8 mouse cellular contexts compared by ENCODE assay signal in the genomic region with DNA sequence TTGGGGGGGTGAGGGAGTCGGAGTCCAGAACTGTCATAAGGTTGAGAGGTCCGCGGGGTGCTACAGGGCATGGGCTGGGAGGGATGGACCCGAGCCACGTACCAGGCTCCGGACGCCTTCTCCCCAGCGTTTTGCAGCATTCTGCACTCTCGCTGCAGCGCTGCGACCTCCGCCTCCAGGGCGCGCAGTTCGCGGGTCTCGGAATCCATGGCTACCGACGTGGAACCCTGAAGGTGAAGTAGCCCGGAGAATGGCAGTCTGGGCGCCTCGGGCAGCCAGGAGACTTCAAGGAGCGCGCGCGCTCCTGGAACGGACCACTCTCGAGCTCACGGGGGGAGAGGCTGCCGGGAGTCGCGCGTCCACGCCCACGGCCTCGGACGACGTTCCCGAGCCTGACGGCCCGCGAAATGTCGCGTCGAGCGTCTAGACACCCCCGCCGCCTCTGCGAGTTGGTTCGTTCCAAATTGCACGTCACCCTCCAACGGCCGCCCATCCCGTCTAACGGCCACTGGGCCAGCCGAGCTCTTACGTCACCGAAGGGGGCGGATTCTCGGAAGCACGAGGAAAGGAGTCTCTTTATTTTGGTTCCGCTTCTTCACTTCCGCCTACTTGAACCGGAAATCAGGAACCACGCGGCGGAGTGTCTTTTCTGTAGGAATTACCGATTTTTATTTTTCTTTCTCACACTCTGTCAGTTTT. TPM values are rescaled to one million over a fixed set of nuclear protein-coding genes. Genes with fewer than 3 reads are reported as not detected.
DNase-seq lines count a peak whose midpoint lies in the region; ATAC-seq and TF ChIP-seq lines count a peak whose summit lies in the region.

Gene Cenpp, minus strand, starts transcription at position 305 of the 699 bp plus-strand sequence.
Gene Nol8, plus strand, starts transcription at position 598 of the 699 bp plus-strand sequence.

- TF ChIP-seq EP300 in CH12.LX (IDR thresholded peaks at IDR 0.05; ENCODE audit: low read length): no peak; the same call in 1 of the 2 replicates

- dilution Hi-C loops in CH12.LX (cut with MboI; ENCODE audit: extremely low pct_ligation_motif_present, extremely low pct_unique_long_range_greater_than_20kb, low sequenced_read_pairs): no loop called here

- peak; percentile 86 for TF ChIP-seq POLR2A in CH12.LX (IDR thresholded peaks at IDR 0.05; ENCODE audit: low read depth, low read length)

- no peaks in the 10 kb centered on the region for H3K9me3 ChIP-seq in CH12.LX (replicated peaks; ENCODE audit: low read length)
- no peaks in the 10 kb centered on the region for H3K9me3 ChIP-seq in forebrain, embryonic 11.5 days (ENCODE audit: control insufficient read depth, low read length)
- H3K9me3 ChIP-seq in heart, embryonic 16.5 days (replicated peaks; ENCODE audit: control insufficient read depth, low read length): no peaks in the 10 kb centered on the region
- no peaks in the 10 kb centered on the region for H3K9me3 ChIP-seq in liver, embryonic 15.5 days (replicated peaks)
- H3K9me3 ChIP-seq in neural tube, embryonic 12.5 days: no peaks in the 10 kb centered on the region

- H3K27ac ChIP-seq in CH12.LX (ENCODE audit: insufficient read depth, low read depth): peak within 1 kb of the TSS; percentile 21; the same call in 1 of the 2 replicates
- H3K27ac ChIP-seq in forebrain, embryonic 11.5 days (ENCODE audit: low read depth, low read length): no peak within 1 kb of the TSS
- H3K27ac ChIP-seq in heart, embryonic 16.5 days (ENCODE audit: low read length): peak within 1 kb of the TSS; percentile 85
- H3K27ac ChIP-seq in liver, embryonic 15.5 days (replicated peaks): peak within 1 kb of the TSS; percentile 80
- H3K27ac ChIP-seq in neural tube, embryonic 12.5 days: no peak within 1 kb of the TSS

- peak within 1 kb of the TSS; percentile 93 to 96 (median 96) for H3K4me3 ChIP-seq in CH12.LX (replicated peaks in 1 of 3; ENCODE audit: low read depth in 2 of 3, low read length in 2 of 3, poor library complexity in 1 of 3)
- peak within 1 kb of the TSS; percentile 63 for H3K4me3 ChIP-seq in forebrain, embryonic 11.5 days (ENCODE audit: low read depth, low read length)
- H3K4me3 ChIP-seq in heart, embryonic 16.5 days (ENCODE audit: low read length): peak within 1 kb of the TSS; percentile 82
- peak within 1 kb of the TSS; percentile 89 for H3K4me3 ChIP-seq in liver, embryonic 15.5 days (replicated peaks)
- peak within 1 kb of the TSS; percentile 69 for H3K4me3 ChIP-seq in neural tube, embryonic 12.5 days

- no peak for TF ChIP-seq RAD21 in CH12.LX (IDR thresholded peaks at IDR 0.05; ENCODE audit: low read depth, low read length)

- H3K79me2 ChIP-seq in CH12.LX (replicated peaks; ENCODE audit: control insufficient read depth, extremely low read depth, insufficient read depth, poor library complexity, severe bottlenecking): peaks cover 12% of the 10 kb centered on the region

- H3K36me3 ChIP-seq in CH12.LX (replicated peaks in 1 of 2; ENCODE audit: control insufficient read depth in 1 of 2, insufficient read depth in 1 of 2, low read length in 1 of 2): peaks cover 6 to 25% of the 10 kb centered on the region in 2 experiments
- H3K36me3 ChIP-seq in forebrain, embryonic 11.5 days (ENCODE audit: control insufficient read depth, insufficient read depth, low read length): no peaks in the 10 kb centered on the region; the same call in 1 of the 2 replicates
- H3K36me3 ChIP-seq in heart, embryonic 16.5 days (ENCODE audit: control insufficient read depth, insufficient read depth): peaks cover 6% of the 10 kb centered on the region; the same call in 1 of the 2 replicates
- H3K36me3 ChIP-seq in liver, embryonic 15.5 days (replicated peaks): peaks cover 15% of the 10 kb centered on the region; the same call in 1 of the 2 replicates
- H3K36me3 ChIP-seq in neural tube, embryonic 12.5 days: peaks cover 7% of the 10 kb centered on the region; the same call in 1 of the 2 replicates

- H3K4me2 ChIP-seq in CH12.LX (ENCODE audit: insufficient read depth, low read depth, poor library complexity, severe bottlenecking): peak within 1 kb of the TSS; percentile 97
- peak within 1 kb of the TSS; percentile 65 for H3K4me2 ChIP-seq in forebrain, embryonic 11.5 days (ENCODE audit: low read depth, low read length, severe bottlenecking)
- H3K4me2 ChIP-seq in heart, embryonic 16.5 days (ENCODE audit: low read depth, low read length): peak within 1 kb of the TSS; percentile 84
- H3K4me2 ChIP-seq in liver, embryonic 15.5 days: peak within 1 kb of the TSS; percentile 92
- peak within 1 kb of the TSS; percentile 88 for H3K4me2 ChIP-seq in neural tube, embryonic 12.5 days (replicated peaks)

- in situ Hi-C loops in CH12.LX (cut with MboI; ENCODE audit: low pct_ligation_motif_present, low pct_unique_long_range_greater_than_20kb, low sequenced_read_pairs): no loop called here

- peaks cover 0 to 26% of the 10 kb centered on the region in 2 experiments; a peak in 2 of 4 replicates for H3K4me1 ChIP-seq in CH12.LX (ENCODE audit: control insufficient read depth in 1 of 2, insufficient read depth in 2 of 2)
- H3K4me1 ChIP-seq in forebrain, embryonic 11.5 days (replicated peaks; ENCODE audit: control insufficient read depth, insufficient read depth, low read length): 0 out of 2 replicates have a peak, but pooled peaks cover 2% of the 10 kb centered on the region
- H3K4me1 ChIP-seq in heart, embryonic 16.5 days (ENCODE audit: control insufficient read depth, insufficient read depth, low read length): peaks cover 14% of the 10 kb centered on the region
- peaks cover 20% of the 10 kb centered on the region for H3K4me1 ChIP-seq in liver, embryonic 15.5 days (replicated peaks)
- peaks cover 6% of the 10 kb centered on the region for H3K4me1 ChIP-seq in neural tube, embryonic 12.5 days

- no peak for TF ChIP-seq CTCF in CH12.LX (conservative IDR thresholded peaks at IDR 0.05 in 1 of 2, IDR thresholded peaks at IDR 0.05 in 1 of 2; ENCODE audit: low read depth in 2 of 2, low read length in 2 of 2)

- peak; percentile 99 for ATAC-seq in forebrain, embryonic 11.5 days (replicated peaks; ENCODE audit: low FRiP score)
- peak; percentile 100 for ATAC-seq in heart, embryonic 16.5 days (replicated peaks; ENCODE audit: extremely low read depth, insufficient read depth, low FRiP score)
- ATAC-seq in liver, embryonic 15.5 days (ENCODE audit: insufficient read depth): peak; percentile 97
- ATAC-seq in neural tube, embryonic 12.5 days (ENCODE audit: low FRiP score, low read depth): peak; percentile 100

- peak within 1 kb of the TSS; percentile 86 for H3K9ac ChIP-seq in CH12.LX (ENCODE audit: insufficient read depth, low read depth)
- H3K9ac ChIP-seq in forebrain, embryonic 11.5 days (ENCODE audit: low read length): peak within 1 kb of the TSS; percentile 68
- H3K9ac ChIP-seq in heart, embryonic 16.5 days (ENCODE audit: low read length): peak within 1 kb of the TSS; percentile 78
- H3K9ac ChIP-seq in liver, embryonic 15.5 days: peak within 1 kb of the TSS; percentile 85
- peak within 1 kb of the TSS; percentile 51 for H3K9ac ChIP-seq in neural tube, embryonic 12.5 days

- peak; percentile 99 for DNase-seq in CH12.LX (ENCODE audit: extremely low read depth)
- peak; percentile 99 for DNase-seq in c-Kit-positive CD71-positive TER-119-negative erythroid progenitor cells, embryonic 14.5 days (ENCODE audit: low read depth)
- peak; percentile 100 for DNase-seq in forebrain, embryonic 11.5 days (ENCODE audit: low spot score)
- peak; percentile 99 to 100 for DNase-seq in kidney, postnatal 36 days
- peak; percentile 99 for DNase-seq in telencephalon, adult 2 months (ENCODE audit: low read depth, low spot score)

- H3K27me3 ChIP-seq in CH12.LX (replicated peaks): no peaks in the 10 kb centered on the region
- H3K27me3 ChIP-seq in forebrain, embryonic 11.5 days (ENCODE audit: control insufficient read depth, insufficient read depth, low read length): no peaks in the 10 kb centered on the region
- no peaks in the 10 kb centered on the region for H3K27me3 ChIP-seq in heart, embryonic 16.5 days (ENCODE audit: control insufficient read depth, insufficient read depth, low read length)
- H3K27me3 ChIP-seq in liver, embryonic 15.5 days: no peaks in the 10 kb centered on the region
- no peaks in the 10 kb centered on the region for H3K27me3 ChIP-seq in neural tube, embryonic 12.5 days (replicated peaks)

- under 1% methylated on average over 68 of the region's 68 CpGs for WGBS in forebrain, embryonic 11.5 days
- WGBS in heart, embryonic 16.5 days: under 1% methylated on average over 68 of the region's 68 CpGs
- under 1% methylated on average over 68 of the region's 68 CpGs for WGBS in liver, embryonic 15.5 days (ENCODE audit: insufficient replicate concordance)
- under 1% methylated on average over 68 of the region's 68 CpGs for WGBS in neural tube, embryonic 12.5 days

TF ChIP-seq in CH12.LX, 34 proteins besides CTCF, POLR2A, EP300 and RAD21 (continues in another document):
- TF ChIP-seq BHLHE40 (IDR thresholded peaks at IDR 0.05; ENCODE audit: low read depth, low read length) (no peak), ELF1 (IDR thresholded peaks at IDR 0.05; ENCODE audit: low read depth, low read length) (peak; percentile 89), USF2 (conservative IDR thresholded peaks at IDR 0.05; ENCODE audit: low read depth, low read length) (no peak), IRF4 (IDR thresholded peaks at IDR 0.05; ENCODE audit: low read depth, low read length) (peak; percentile 72), MAZ (IDR thresholded peaks at IDR 0.05; ENCODE audit: low read depth, low read length) (no peak), MXI1 (IDR thresholded peaks at IDR 0.05; ENCODE audit: low read depth, low read length) (no peak), ZKSCAN1 (IDR thresholded peaks at IDR 0.05; ENCODE audit: borderline replicate concordance, low read depth, low read length) (no peak)

RNA-seq across cellular contexts. Expression of gene Cenpp, which starts in this region (rescaled TPM):
- total RNA-seq in CH12.LX (2012; rRNA removed) (11.2 and 14.9 TPM in 2 replicates), CH12.LX (2014; rRNA removed) (35.3 and 41.8 TPM in 2 replicates)
- 10.7 and 11.8 TPM in 2 replicates for polyA plus RNA-seq in CH12.LX (2012; ENCODE audit: insufficient read length, low read depth)
- 42.9 and 44.5 TPM in 2 replicates for polyA plus RNA-seq in forebrain, embryonic 11.5 days (2014; fragmentation: Nextera tagmentation; extraction: Ambion mirVana)
- polyA plus RNA-seq in heart, embryonic 16.5 days (2015; fragmentation: Nextera tagmentation; extraction: Ambion mirVana): 25.5 and 28.1 TPM in 2 replicates
- 17.3 and 22.7 TPM in 2 replicates for polyA plus RNA-seq in liver, embryonic 15.5 days (2015; fragmentation: Nextera tagmentation; extraction: Ambion mirVana)
- 18.3 and 18.7 TPM in 2 replicates for polyA plus RNA-seq in neural tube, embryonic 12.5 days (2016; fragmentation: Nextera tagmentation; extraction: Ambion mirVana)

RNA-seq across cellular contexts. Expression of gene Nol8, which starts in this region (rescaled TPM):
- 14.9 and 24.0 TPM in 2 replicates for total RNA-seq in CH12.LX (2012; rRNA removed)
- 33.4 and 40.1 TPM in 2 replicates for total RNA-seq in CH12.LX (2014; rRNA removed)
- 32.8 and 36.7 TPM in 2 replicates for polyA plus RNA-seq in CH12.LX (2012; ENCODE audit: insufficient read length, low read depth)
- 22.8 and 23.4 TPM in 2 replicates for polyA plus RNA-seq in forebrain, embryonic 11.5 days (2014; fragmentation: Nextera tagmentation; extraction: Ambion mirVana)
- polyA plus RNA-seq in heart, embryonic 16.5 days (2015; fragmentation: Nextera tagmentation; extraction: Ambion mirVana): 11.5 TPM in 2 replicates
- polyA plus RNA-seq in liver, embryonic 15.5 days (2015; fragmentation: Nextera tagmentation; extraction: Ambion mirVana): 6.2 and 7.0 TPM in 2 replicates
- polyA plus RNA-seq in neural tube, embryonic 12.5 days (2016; fragmentation: Nextera tagmentation; extraction: Ambion mirVana): 20.1 and 22.0 TPM in 2 replicates

Comparison
In these comparisons a context has a peak if more than half of its experiments do, and no peak if none do; other contexts are left out.
1. H3K27ac ChIP-seq: peak in CH12.LX (single experiment), heart, embryonic 16.5 days (single experiment) and liver, embryonic 15.5 days (single experiment); none in forebrain, embryonic 11.5 days (single experiment) and neural tube, embryonic 12.5 days (single experiment).
2. Peak in every context shown above with its lines, with median percentiles within 50 percentile points of each other: DNase-seq, H3K4me2 ChIP-seq, H3K4me3 ChIP-seq, H3K9ac ChIP-seq and ATAC-seq.